Mouse (Mus musculus) frontal cortex, adult 2 months (tissue): Measurements from ENCODE around the gene Cwc22. TPM values are rescaled to one million over a fixed set of nuclear protein-coding genes. Genes with fewer than 3 reads are reported as not detected.

Source experiments
- DNase-seq, 2 experiments: peaks; one replicate each; pipeline ENCODE4 v3.0.0; 2022; ENCODE audit warnings: low spot score in 1 of 2; ENCODE audit errors: extremely low spot score in 1 of 2
- polyA plus RNA-seq: library from polyadenylated mRNA; depleted of rRNA; stranded (reverse); fragments of >200 nt; gene quantifications from 2 replicates; pipeline ENCODE4 v1.2.3, GENCODE M21; 2012

Cwc22 gene
- polyA plus RNA-seq, 1 experiment = 27.8 TPM

DNA sequence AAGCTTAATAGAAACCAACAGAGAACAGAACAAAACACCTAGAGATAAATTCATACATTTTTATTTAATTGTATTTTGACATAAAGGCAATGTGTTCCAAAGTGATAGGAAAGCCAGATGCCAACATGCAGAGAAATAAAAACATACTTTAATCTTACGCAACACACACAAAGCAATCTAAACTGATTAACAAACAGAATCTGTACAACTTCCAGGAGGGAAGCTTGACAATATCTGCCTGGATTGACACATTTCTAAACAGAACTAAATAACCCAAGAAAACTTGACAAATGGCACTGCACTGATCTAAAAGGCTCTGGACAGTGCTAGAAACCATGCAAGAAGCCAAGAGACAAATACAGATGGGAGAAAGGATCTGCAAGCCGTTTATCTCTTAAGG lies 20.2 kb downstream of the Cwc22 start:
- no peak for DNase-seq

DNA sequence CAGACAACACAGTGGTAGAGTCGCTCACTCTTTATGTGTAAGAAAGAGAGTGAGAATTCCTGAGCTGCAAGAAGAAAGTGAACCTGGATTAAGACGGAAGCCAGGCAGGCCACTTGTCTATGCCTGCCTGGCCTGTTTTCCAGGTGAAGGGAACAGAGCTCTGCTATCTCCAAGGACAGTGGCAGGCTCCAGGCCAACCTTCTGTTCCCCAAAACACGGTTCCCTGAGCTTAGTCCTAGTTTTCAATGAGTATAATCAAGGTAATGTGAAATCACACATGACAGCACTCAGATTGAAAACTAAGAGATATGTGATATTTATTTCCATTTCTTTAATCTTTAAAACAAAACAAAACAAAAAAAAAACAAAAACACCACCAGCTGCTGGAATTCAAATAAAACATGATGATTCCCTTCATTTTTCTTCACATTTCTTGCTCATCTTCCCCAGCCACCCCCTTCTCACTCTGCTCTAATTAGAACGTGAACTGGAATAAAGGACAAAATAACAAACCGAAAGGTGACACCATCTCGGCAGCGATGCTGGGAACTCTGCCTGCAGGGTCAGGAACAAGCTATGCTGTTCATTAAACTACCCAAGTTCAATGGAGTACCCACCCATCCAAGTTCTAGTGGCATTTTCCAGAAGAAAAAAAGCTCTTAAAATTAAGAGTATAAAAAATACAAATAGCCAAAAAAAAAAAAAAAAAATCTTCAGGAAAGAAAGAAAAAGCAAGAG lies 20.8 kb downstream of the Cwc22 start:
- DNase-seq = no peak

DNA sequence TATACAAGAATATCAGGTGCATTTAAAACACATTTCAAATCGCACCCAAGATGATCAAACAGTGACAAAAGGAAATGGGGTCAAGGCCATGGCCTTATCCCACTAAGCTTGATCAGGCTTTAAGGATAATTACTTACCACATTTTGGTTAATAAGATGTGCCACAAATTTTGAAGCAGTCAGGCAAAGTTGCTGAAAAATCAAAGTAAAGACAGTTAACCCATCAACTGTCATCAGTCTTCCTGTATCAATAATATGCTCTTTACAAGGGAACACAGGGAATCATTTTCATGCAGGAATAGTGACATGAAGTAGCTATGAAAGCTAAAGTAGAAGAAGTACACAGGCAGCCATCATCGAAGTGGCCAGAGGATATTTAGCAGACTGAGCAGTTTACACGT lies 22.2 kb downstream of the Cwc22 start:
- DNase-seq = no peak

DNA sequence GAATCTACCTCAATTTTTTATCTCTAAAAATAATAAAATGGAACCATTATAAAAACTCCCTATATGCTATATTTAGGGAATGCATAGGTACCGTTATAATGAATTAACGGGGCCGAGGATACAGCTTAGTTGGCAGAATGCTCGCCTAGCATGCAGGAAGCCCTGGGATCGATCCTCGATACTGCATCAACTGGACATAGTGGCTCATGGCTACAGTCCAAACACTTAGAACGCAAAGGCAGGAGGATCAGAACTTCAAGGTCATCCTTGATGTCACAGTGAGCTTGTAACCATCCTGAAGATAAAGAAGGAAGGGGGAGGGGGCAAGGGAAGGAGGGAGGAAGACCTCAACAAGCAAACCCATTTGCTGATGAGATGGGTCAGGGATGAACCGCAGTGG lies 23.0 kb downstream of the Cwc22 start:
- no peak for DNase-seq

DNA sequence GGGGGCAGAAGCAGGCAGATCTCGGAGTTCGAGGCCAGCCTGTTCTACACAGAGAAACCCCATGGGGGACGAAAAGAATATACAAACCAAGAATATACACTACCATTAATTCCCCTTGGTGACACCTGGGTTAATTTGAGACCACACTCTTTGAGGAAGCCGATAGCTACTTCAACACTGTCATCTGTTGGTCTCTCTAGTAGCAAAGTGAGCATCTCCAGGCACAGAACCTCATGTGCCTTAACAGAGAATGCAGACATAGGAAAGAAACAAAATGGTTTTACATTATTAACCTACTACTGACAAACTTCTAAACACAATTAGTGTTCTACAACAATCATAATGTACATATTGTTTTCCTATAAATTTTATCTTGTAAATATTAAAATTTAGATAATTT lies 24.9 kb downstream of the Cwc22 start:
- no peak for DNase-seq

DNA sequence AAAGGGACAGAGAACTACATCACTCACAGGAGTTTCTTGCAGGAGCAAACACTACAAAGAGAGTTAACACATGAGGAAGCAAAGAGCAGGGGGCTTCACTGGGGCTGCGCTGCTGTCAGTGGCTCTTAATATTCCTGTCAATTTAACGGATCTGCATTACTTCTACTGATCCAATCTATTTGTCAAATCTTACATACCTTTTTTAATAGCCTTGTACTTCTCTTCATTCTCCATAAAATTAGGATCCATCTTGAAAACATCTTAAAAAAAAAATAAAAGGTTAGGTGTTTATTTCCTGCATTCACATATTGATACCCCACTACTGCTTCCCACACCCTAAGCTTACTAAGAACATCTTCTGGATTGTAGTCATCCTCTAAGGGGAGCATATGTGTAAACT lies 25.6 kb downstream of the Cwc22 start:
- no peak for DNase-seq

DNA sequence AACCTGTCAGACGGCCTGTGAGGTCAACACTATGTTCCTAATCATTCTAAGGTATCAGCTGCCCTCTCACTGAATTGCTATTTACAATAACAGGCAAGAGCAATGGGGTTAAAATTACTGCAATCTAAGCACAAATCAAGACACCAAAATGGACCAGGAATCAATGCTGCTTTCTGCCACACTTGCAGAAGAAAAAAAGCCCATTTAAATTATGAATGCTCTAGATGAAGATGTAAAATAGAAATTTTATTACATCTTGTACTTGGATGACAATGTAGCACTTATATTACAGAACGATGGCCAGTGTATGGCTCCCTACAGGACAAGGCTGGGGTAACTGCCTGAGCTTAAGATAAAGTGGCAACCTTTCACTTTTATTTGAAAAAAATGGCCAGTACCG lies 27.7 kb downstream of the Cwc22 start:
- DNase-seq = no peak

DNA sequence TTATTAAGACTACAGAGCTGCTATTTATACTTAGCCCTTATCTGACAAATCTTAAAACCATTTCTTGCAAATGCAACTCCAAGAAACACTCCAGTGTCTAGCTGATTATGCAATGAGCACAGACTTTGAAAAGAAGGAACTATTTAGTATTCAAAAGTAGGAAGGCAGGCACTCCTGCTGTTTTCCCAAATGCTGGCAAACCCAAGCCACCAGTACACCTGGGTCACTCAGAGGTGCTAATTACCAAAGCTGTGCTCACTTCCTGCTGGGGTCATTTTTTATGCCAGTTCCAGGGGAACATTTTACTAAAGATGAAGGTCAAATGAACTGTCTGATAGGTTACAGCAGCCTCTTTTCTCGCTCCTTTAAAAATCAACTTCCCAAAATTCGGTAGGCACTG lies 28.2 kb downstream of the Cwc22 start:
- no peak for DNase-seq

DNA sequence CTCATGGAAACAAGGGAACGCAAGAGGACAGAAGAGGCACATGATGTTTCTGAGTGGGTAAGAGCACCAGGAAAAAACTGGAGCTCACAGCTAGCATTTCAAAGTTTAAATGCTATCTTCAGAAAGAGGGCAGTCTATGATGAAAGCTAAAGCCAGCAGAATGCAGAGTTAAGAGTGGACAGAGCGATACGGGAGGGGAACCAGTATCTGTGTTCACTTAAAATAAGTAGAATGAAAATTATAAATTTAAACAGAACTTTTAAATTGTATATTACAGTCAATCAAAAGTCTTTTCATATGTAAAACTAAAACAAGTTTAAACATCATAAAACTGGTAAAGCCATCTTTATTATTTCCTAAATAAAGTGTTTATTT lies 28.8 kb downstream of the Cwc22 start:
- no peak for DNase-seq

DNA sequence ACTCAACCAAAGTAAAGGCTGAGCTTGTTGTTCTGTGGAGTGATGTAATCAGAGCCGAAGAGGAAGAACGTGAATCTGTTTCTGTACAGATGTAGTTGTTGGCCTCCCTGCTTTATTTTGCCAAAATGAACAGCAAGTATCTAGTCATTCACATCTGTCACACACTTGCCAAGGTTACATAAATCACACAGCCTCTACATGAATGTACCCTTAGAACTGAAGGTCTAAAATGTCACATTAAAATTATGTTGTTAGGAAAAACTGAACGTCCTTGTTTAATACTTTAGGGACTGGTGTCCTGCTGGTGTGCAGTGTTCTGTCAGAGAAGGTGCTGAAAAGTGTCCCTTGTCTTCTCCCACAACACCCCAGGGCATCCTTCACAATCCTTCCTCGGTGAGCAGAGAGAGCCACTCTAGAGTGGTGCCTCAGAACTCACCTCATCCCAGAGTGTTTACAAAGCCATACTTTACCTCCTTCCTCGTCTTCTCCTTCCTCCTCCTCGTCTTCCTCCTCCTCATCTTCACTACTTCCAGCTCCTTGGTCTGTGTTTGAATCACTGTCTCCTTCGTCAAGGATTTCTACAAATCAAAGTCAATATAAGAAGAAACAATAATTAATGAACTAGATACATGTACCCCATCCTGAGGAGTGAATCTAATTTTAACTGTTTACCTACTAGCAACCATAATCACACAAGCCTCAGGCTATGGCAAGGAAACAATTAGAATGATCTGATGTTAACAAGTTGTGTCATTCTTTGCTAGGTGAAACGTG lies 29.4 kb downstream of the Cwc22 start:
- DNase-seq = no peak

DNA sequence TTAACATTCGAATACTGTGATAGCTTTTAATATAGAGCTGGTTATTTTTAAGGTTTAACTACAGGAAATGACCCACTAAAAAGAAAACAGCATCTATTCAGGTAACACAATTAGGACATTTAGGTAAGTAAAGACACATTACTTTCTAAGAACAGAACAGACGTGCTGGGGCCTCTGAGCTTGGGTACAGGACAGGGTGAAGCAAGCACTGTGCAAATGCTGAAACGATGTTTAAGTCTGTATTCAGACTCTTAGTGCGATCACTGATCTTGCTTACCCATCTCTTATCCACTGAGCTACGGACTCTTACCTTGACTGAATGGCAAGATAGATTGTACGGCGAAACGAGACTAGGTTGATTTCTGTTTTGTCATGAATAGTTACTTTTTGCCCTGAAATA lies 31.0 kb downstream of the Cwc22 start:
- no peak for DNase-seq

DNA sequence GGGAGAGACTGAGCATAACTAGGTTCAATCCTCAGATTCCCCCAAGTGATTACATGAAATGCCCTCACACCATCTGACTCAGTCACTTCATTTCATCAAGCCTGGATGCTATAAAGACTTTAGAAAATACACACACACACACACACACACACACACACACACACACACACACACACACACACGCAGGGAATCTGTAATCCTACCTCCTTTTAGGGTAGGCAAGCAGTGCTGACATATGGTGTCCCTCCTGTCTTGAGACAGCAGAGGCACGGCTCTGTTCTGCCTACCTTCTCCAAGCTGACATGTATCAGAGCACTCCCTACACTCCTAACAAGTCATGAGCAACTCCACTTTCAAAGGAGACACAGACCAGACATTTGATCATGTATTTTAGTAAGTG lies 32.5 kb downstream of the Cwc22 start:
- DNase-seq = no peak

DNA sequence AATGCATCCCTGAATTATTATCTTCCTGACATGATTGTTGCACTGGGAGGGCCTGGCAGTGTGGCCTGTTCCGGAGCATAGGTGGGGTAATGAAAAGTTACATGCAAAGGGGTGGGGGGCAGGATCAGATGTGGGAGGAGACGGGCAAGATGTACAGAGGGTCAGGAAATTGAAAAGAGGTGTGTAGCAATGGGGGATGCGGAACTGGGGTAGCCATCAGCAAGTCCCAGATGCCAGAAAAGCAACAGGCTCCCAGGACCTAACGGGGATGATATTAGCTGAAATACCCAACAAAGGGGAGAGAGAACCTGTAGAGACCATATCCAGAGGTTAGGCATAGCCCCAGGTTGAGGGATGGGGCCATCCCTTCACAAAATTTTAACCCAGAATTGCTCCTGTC lies 34.0 kb downstream of the Cwc22 start:
- no peak for DNase-seq

DNA sequence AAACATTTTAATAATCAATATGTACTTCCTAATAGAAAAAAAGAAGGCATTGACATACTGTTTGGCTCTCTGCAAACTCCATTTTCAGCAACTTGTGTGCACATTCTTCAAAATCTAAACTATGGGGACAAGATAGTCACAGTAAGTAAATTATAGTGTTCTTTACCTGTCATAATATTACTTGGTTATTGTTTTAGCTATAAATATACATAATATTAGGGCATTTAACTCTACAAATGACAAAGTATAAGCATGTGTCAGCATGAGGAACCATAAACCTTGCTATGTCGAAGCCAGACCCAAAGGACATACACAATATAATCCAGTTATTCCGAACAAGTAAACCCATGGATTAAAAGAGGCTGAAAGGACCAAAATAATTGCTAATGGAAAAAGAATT lies 34.7 kb downstream of the Cwc22 start:
- no peak for DNase-seq

DNA sequence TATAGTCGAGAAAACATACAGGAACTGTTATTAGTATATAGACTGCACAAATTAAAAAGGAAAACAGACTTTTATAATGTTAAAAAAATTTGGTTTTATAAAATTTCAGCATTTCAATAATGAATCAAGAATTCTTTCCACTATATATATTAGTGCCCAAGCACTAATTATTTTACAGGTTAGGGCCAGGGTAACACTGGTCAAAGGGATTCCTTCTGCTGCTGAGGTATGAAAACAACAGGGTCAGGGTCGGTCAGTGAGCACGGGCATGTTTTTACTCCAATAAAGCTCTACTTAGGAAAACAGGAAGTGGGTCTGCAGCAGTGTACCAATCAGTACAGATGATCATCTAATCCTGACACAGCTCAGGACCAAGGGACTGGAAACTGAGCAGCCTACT lies 36.0 kb downstream of the Cwc22 start:
- DNase-seq = no peak

DNA sequence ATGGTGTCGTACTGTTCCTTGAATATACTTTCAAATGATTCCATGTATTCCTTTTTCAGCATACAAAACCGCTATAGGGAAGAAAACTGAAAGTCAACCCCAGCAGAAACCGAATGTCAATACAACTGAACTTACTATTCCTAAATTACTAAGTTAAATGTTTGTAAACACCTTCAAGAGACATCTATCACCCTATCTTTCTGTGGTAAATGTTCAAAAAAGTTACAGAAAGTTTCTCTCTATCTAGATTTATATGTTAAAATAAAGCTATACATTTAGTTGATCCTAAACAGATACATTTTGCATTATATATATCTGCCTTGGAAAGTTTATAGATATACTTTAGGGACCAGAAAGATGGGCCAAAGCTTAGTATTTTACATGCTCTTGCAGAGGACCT lies 39.0 kb downstream of the Cwc22 start:
- no peak for DNase-seq

DNA sequence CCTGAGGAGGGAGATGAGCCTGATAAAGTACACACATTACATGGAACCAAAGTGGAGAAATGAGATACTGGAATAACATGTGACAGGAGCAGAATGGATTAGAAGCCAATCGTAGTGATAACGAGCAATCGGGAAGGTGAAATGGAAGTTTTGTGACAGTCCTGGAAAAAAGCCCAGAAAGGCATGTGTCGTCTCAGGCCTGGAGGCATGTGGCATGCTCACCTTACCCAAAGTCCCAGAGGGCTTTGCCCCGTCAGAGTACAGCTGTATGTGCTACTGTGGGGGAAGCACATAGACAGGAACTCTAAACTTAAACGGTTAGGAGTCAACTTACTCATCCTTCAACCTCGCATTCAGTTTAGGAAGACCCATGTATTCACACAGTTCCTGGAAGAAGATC lies 41.2 kb downstream of the Cwc22 start:
- no peak for DNase-seq

DNA sequence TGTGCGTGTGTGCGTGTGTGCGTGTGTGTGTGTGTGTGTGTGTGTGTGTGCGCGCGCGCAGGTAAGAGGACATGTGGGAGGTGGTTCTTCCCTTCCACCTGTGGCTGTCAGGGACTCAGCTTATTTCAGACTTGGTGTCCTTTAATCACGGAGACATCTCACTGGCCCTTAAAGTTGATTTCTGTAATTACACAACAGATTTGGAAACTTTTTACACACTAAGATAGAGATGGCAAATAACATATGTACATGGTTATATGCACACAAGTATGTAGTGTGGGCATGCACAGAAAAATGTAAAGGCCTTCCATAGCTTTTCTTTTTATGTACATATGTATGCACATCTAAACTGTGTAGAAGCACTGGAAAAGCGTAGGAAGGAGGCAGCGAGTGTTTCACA lies 41.7 kb downstream of the Cwc22 start:
- DNase-seq = no peak

DNA sequence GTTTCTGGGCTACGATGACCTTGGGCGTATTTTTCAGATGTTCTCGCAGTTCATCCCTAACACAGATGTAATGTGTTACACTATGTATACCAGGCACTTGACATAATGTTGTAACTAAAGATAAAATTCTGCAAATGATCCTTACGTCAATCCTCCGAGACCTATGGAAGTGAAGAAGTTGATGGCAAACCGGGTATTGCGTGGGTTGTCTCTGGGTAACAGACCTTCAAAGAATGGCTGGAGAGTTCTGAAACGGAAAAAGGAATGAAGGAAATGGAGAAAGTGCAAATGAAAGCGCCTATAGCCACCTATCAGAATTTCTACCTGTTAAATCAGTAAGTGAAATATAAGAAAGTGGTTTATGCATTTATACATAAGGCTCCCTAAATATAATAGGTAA lies 42.2 kb downstream of the Cwc22 start:
- DNase-seq = no peak

DNA sequence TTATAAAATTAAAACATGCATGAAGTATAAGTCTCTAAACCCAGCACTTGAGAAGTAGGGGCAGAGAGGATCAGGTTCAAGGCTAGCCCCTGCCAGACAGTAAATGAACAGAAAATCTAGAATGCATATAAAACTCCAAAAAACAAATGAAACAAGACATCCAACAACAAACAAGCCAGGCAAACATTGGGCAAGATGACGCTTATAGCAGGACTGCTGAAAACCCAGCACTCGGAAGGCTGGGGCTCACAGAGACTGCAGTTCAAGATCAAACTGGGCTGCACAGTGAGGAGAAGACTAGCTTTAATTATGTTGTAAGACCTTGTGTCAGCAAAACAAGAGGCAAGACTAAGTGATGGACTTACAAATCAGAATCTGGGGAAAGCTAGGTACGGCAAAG lies 43.1 kb downstream of the Cwc22 start:
- no peak for DNase-seq

DNA sequence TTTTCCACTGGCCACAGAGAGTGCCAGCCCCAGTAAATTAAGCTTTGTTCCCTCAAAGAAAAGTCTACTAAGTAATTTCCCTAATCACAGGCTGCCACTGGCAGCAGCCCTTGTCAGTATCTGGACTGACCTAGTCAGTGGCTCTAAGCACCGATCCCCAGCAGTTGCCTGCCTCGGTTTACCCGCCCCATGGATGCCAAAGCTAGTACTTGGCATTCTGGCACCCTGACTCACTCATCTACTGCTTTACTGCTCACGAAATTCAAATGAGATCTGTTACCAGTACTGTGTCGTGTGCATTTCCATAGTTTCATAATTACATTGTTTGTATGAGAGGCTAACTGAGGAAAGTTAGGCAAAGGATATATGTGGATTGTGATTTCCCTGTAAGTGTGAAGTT lies 44.9 kb downstream of the Cwc22 start:
- DNase-seq = no peak

DNA sequence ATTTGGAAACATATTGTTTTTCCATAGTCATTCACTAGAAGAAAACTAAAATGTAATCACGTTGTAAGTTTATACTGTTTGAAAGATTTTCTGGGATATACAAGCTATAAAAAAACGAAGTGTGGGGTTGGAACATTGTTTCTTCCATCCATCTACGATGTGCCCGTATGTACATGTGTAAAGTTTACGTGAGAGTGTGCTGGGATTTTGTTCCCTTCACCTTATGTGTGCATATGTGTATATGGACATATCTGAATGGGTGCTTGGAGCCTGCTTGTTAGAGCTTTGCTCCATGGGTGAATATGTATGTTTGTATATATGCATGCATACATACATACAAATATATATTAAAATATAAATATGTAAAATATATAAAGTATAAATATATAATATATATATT lies 45.4 kb downstream of the Cwc22 start:
- DNase-seq = no peak

DNA sequence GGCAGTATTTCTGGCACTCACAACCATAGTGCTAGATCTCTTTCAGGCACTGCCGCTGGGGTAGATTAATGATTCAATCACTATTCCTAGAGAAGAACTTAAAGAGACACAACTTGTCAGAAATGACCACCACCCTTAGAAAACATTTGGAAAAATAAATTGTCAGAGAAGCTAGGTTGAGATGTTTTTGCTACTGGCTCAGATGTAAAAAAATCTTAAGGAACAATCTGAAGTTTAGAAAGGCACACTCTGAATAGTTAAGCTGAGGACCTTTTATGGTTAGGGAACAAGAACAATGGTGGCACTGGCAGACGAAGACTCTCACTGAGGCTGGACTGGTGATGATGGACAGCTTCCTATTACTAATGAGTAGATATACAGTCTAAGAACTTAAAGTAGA lies 46.1 kb downstream of the Cwc22 start:
- no peak for DNase-seq
